Comparison of ENCODE assay signal across 31 mouse cellular contexts in the genomic region with DNA sequence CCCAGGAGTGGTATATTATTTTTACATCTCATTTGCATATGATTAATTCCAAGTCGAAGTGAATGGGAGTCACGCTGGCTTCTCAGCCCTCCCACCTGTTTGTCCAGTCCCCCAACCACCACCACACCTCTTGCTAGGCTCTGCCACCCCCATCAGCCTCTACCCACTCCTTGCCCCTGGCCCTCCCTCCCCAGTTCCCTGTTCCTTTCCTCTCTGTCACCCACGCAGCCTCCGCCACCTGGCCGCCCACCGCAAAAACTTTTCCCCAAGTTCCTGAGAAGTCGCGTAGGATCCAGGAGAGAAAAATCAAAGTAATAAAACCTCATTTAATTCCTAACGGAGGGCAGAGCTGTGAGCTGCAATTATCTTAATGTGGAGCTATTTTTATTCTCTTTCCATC. TPM values are rescaled to one million over a fixed set of nuclear protein-coding genes. Genes with fewer than 3 reads are reported as not detected.
DNase-seq lines count a peak whose midpoint lies in the region; ATAC-seq and TF ChIP-seq lines count a peak whose summit lies in the region.
"Had no signal": no experiment of that assay in that cellular context is flagged by ENCODE, and none has a peak within 500 bp of the region (broad histone marks: within the 10 kb centered on the region; RNA-seq: fewer than 3 reads in every experiment).

No protein-coding gene starts in this region.

- no peak overlapping the region for H3K4me3 ChIP-seq in forebrain, embryonic 12.5 days (replicated peaks)
- no peak overlapping the region for H3K4me3 ChIP-seq in forebrain, embryonic 15.5 days
- H3K4me3 ChIP-seq in intestine, postnatal 0 days (ENCODE audit: low read depth, low read length) = no peak overlapping the region
- H3K4me3 ChIP-seq in intestine, embryonic 15.5 days (replicated peaks) = no peak overlapping the region
- H3K4me3 ChIP-seq in hindbrain, embryonic 13.5 days = no peak overlapping the region
- H3K4me3 ChIP-seq: heart, adult 2 months; liver, embryonic 15.5 days; midbrain, embryonic 15.5 days had no signal

- H3K27me3 ChIP-seq in forebrain, embryonic 12.5 days = peaks cover 86% of the 10 kb centered on the region
- peaks cover 55% of the 10 kb centered on the region for H3K27me3 ChIP-seq in forebrain, embryonic 15.5 days
- peaks cover 21% of the 10 kb centered on the region for H3K27me3 ChIP-seq in intestine, postnatal 0 days (replicated peaks; ENCODE audit: control insufficient read depth, insufficient read depth, low read length)
- peaks cover 68% of the 10 kb centered on the region for H3K27me3 ChIP-seq in intestine, embryonic 15.5 days (replicated peaks)
- peaks cover 86% of the 10 kb centered on the region for H3K27me3 ChIP-seq in hindbrain, embryonic 13.5 days

- no peak for ATAC-seq in forebrain, embryonic 12.5 days (ENCODE audit: low FRiP score)
- no peak for ATAC-seq in forebrain, embryonic 15.5 days (replicated peaks)
- ATAC-seq in intestine, postnatal 0 days = no peak
- no peak for ATAC-seq in intestine, embryonic 15.5 days
- ATAC-seq in hindbrain, embryonic 13.5 days (ENCODE audit: low FRiP score) = no peak
- ATAC-seq: forebrain, embryonic 16.5 days; hindbrain, embryonic 16.5 days; midbrain, embryonic 15.5 days had no signal

- no peaks in the 10 kb centered on the region for H3K9me3 ChIP-seq in forebrain, embryonic 12.5 days
- no peaks in the 10 kb centered on the region for H3K9me3 ChIP-seq in forebrain, embryonic 15.5 days
- no peaks in the 10 kb centered on the region for H3K9me3 ChIP-seq in intestine, postnatal 0 days (ENCODE audit: control insufficient read depth)
- H3K9me3 ChIP-seq in intestine, embryonic 15.5 days = no peaks in the 10 kb centered on the region
- H3K9me3 ChIP-seq in hindbrain, embryonic 13.5 days = no peaks in the 10 kb centered on the region
- H3K9me3 ChIP-seq: embryonic facial prominence, embryonic 12.5 days; hindbrain, embryonic 10.5 days; limb, embryonic 12.5 days; liver, embryonic 15.5 days; midbrain, embryonic 15.5 days had no signal

- H3K4me2 ChIP-seq in forebrain, embryonic 12.5 days = no peak overlapping the region
- no peak overlapping the region for H3K4me2 ChIP-seq in forebrain, embryonic 15.5 days (replicated peaks)
- peak overlapping the region; percentile 59 for H3K4me2 ChIP-seq in intestine, postnatal 0 days (replicated peaks; ENCODE audit: low read depth)
- no peak overlapping the region for H3K4me2 ChIP-seq in intestine, embryonic 15.5 days (replicated peaks)
- H3K4me2 ChIP-seq in hindbrain, embryonic 13.5 days = no peak overlapping the region

- WGBS in forebrain, embryonic 12.5 days = 7% methylated on average over 9 of the region's 9 CpGs
- WGBS in forebrain, embryonic 15.5 days = 7% methylated on average over 9 of the region's 9 CpGs
- 24% methylated on average over 9 of the region's 9 CpGs for WGBS in intestine, postnatal 0 days
- 13% methylated on average over 9 of the region's 9 CpGs for WGBS in intestine, embryonic 15.5 days
- 15% methylated on average over 9 of the region's 9 CpGs for WGBS in hindbrain, embryonic 13.5 days

- H3K4me1 ChIP-seq in forebrain, embryonic 12.5 days = peaks cover 32% of the 10 kb centered on the region
- peaks cover 46% of the 10 kb centered on the region for H3K4me1 ChIP-seq in forebrain, embryonic 15.5 days
- no peaks in the 10 kb centered on the region for H3K4me1 ChIP-seq in intestine, postnatal 0 days (replicated peaks; ENCODE audit: control insufficient read depth, insufficient read depth, low read length)
- H3K4me1 ChIP-seq in intestine, embryonic 15.5 days (replicated peaks) = peaks cover 33% of the 10 kb centered on the region
- H3K4me1 ChIP-seq in hindbrain, embryonic 13.5 days (replicated peaks) = peaks cover 34% of the 10 kb centered on the region

- no peaks in the 10 kb centered on the region for H3K36me3 ChIP-seq in forebrain, embryonic 12.5 days (replicated peaks)
- no peaks in the 10 kb centered on the region for H3K36me3 ChIP-seq in forebrain, embryonic 15.5 days
- H3K36me3 ChIP-seq in intestine, postnatal 0 days (ENCODE audit: control insufficient read depth, insufficient read depth) = no peaks in the 10 kb centered on the region
- no peaks in the 10 kb centered on the region for H3K36me3 ChIP-seq in intestine, embryonic 15.5 days
- H3K36me3 ChIP-seq in hindbrain, embryonic 13.5 days = no peaks in the 10 kb centered on the region
- H3K36me3 ChIP-seq: embryonic facial prominence, embryonic 12.5 days; hindbrain, embryonic 10.5 days; limb, embryonic 12.5 days; liver, embryonic 15.5 days; midbrain, embryonic 15.5 days had no signal

- H3K27ac ChIP-seq in forebrain, embryonic 12.5 days = no peak overlapping the region
- no peak overlapping the region for H3K27ac ChIP-seq in forebrain, embryonic 15.5 days (replicated peaks)
- H3K27ac ChIP-seq in intestine, postnatal 0 days (ENCODE audit: low read depth, low read length) = no peak overlapping the region
- H3K27ac ChIP-seq in intestine, embryonic 15.5 days = no peak overlapping the region
- no peak overlapping the region for H3K27ac ChIP-seq in hindbrain, embryonic 13.5 days
- H3K27ac ChIP-seq: embryonic facial prominence, embryonic 12.5 days; gastrocnemius, adult 2 months; heart, adult 2 months; hindbrain, embryonic 10.5 days; kidney, postnatal 0 days; limb, embryonic 12.5 days; liver, embryonic 15.5 days; midbrain, embryonic 15.5 days; stomach, postnatal 0 days had no signal

- H3K9ac ChIP-seq in forebrain, embryonic 12.5 days = 0 out of 2 replicates have a peak overlapping the region, but pooled peaks have one; percentile 17
- H3K9ac ChIP-seq in forebrain, embryonic 15.5 days (replicated peaks) = no peak overlapping the region
- H3K9ac ChIP-seq in intestine, postnatal 0 days (ENCODE audit: low read depth, low read length) = no peak overlapping the region
- H3K9ac ChIP-seq in intestine, embryonic 15.5 days = no peak overlapping the region
- no peak overlapping the region for H3K9ac ChIP-seq in hindbrain, embryonic 13.5 days
- H3K9ac ChIP-seq: embryonic facial prominence, embryonic 12.5 days; limb, embryonic 12.5 days; liver, embryonic 15.5 days; lung, embryonic 14.5 days; midbrain, embryonic 15.5 days had no signal

- DNase-seq in right cerebral cortex, adult 2 months (ENCODE audit: low spot score in 2 of 2) = peak; percentile 56 to 74
- no peak for DNase-seq in right cerebral cortex, postnatal 36 days (ENCODE audit: low spot score in 2 of 2)
- no peak for DNase-seq in testis, postnatal 14 days (ENCODE audit: low spot score)
- DNase-seq: adrenal gland, postnatal 25 days; cerebellum, postnatal 25 days; gastrocnemius, adult 2 months; gastrocnemius, postnatal 36 days; heart, adult 2 months; heart, postnatal 14 days; kidney, postnatal 4 days; lung, embryonic 14.5 days; lung, postnatal 14 days; thymus, adult 2 months; thymus, postnatal 36 days had no signal

- no peak for TF ChIP-seq CTCF in intestine, postnatal 0 days (IDR thresholded peaks at IDR 0.05; ENCODE audit: low read depth)

RNA-seq across cellular contexts. Expression of gene Ppp1r1b, which starts 2.0 kb away (rescaled TPM):
- polyA plus RNA-seq in forebrain, embryonic 12.5 days (2016; fragmentation: Nextera tagmentation; extraction: Ambion mirVana) = 3.0 and 3.1 TPM in 2 replicates
- polyA plus RNA-seq in forebrain, embryonic 15.5 days (2015; fragmentation: Nextera tagmentation; extraction: Ambion mirVana) = 49.6 and 60.4 TPM in 2 replicates
- polyA plus RNA-seq in intestine, postnatal 0 days (2015; fragmentation: Nextera tagmentation; extraction: Ambion mirVana) = 99.5 and 102 TPM in 2 replicates
- polyA plus RNA-seq in intestine, embryonic 15.5 days (2015; fragmentation: Nextera tagmentation; extraction: Ambion mirVana) = 52.2 and 68.9 TPM in 2 replicates
- 1.1 and 2.4 TPM in 2 replicates for polyA plus RNA-seq in hindbrain, embryonic 13.5 days (2015; fragmentation: Nextera tagmentation; extraction: Ambion mirVana)

RNA-seq across cellular contexts. Expression of gene Stard3, which starts 12.0 kb away (rescaled TPM):
- 42.0 and 42.5 TPM in 2 replicates for polyA plus RNA-seq in forebrain, embryonic 12.5 days (2016; fragmentation: Nextera tagmentation; extraction: Ambion mirVana)
- 53.2 and 56.5 TPM in 2 replicates for polyA plus RNA-seq in forebrain, embryonic 15.5 days (2015; fragmentation: Nextera tagmentation; extraction: Ambion mirVana)
- 29.0 and 30.1 TPM in 2 replicates for polyA plus RNA-seq in intestine, postnatal 0 days (2015; fragmentation: Nextera tagmentation; extraction: Ambion mirVana)
- polyA plus RNA-seq in intestine, embryonic 15.5 days (2015; fragmentation: Nextera tagmentation; extraction: Ambion mirVana) = 39.4 and 39.7 TPM in 2 replicates
- 44.4 and 44.7 TPM in 2 replicates for polyA plus RNA-seq in hindbrain, embryonic 13.5 days (2015; fragmentation: Nextera tagmentation; extraction: Ambion mirVana)

RNA-seq across cellular contexts. Expression of gene Neurod2, which starts 16.7 kb away (rescaled TPM):
- polyA plus RNA-seq in forebrain, embryonic 12.5 days (2016; fragmentation: Nextera tagmentation; extraction: Ambion mirVana) = 19.9 and 20.5 TPM in 2 replicates
- 142 and 148 TPM in 2 replicates for polyA plus RNA-seq in forebrain, embryonic 15.5 days (2015; fragmentation: Nextera tagmentation; extraction: Ambion mirVana)
- polyA plus RNA-seq in intestine, postnatal 0 days (2015; fragmentation: Nextera tagmentation; extraction: Ambion mirVana) = 0.07 TPM in 1 of 2 replicates, not detected in the other
- polyA plus RNA-seq in intestine, embryonic 15.5 days (2015; fragmentation: Nextera tagmentation; extraction: Ambion mirVana) = 0.09 TPM in 2 replicates
- 24.6 and 30.7 TPM in 2 replicates for polyA plus RNA-seq in hindbrain, embryonic 13.5 days (2015; fragmentation: Nextera tagmentation; extraction: Ambion mirVana)
- polyA plus RNA-seq: heart, adult 2 months; kidney, postnatal 0 days; liver, adult 2 months; liver, embryonic 15.5 days; lung, embryonic 14.5 days; spleen, adult 2 months had no signal

RNA-seq across cellular contexts. Expression of gene Tcap, which starts 37.4 kb away (rescaled TPM):
- 0.20 and 0.36 TPM in 2 replicates for polyA plus RNA-seq in forebrain, embryonic 12.5 days (2016; fragmentation: Nextera tagmentation; extraction: Ambion mirVana)
- 0.18 and 0.20 TPM in 2 replicates for polyA plus RNA-seq in forebrain, embryonic 15.5 days (2015; fragmentation: Nextera tagmentation; extraction: Ambion mirVana)
- 0.44 and 0.69 TPM in 2 replicates for polyA plus RNA-seq in intestine, postnatal 0 days (2015; fragmentation: Nextera tagmentation; extraction: Ambion mirVana)
- 0.25 TPM in 1 of 2 replicates, not detected in the other for polyA plus RNA-seq in intestine, embryonic 15.5 days (2015; fragmentation: Nextera tagmentation; extraction: Ambion mirVana)
- polyA plus RNA-seq in hindbrain, embryonic 13.5 days (2015; fragmentation: Nextera tagmentation; extraction: Ambion mirVana) = 0.21 and 0.35 TPM in 2 replicates
- polyA plus RNA-seq: intestine, embryonic 14.5 days; lung, embryonic 14.5 days; midbrain, embryonic 15.5 days had no signal

RNA-seq across cellular contexts. Expression of gene Pnmt, which starts 40.1 kb away (rescaled TPM):
- 0.17 TPM in 1 of 2 replicates, not detected in the other for polyA plus RNA-seq in forebrain, embryonic 12.5 days (2016; fragmentation: Nextera tagmentation; extraction: Ambion mirVana)
- polyA plus RNA-seq in forebrain, embryonic 15.5 days (2015; fragmentation: Nextera tagmentation; extraction: Ambion mirVana) = 0.42 and 0.70 TPM in 2 replicates
- not detected in 2 replicates for polyA plus RNA-seq in intestine, postnatal 0 days (2015; fragmentation: Nextera tagmentation; extraction: Ambion mirVana)
- 0.19 TPM in 1 of 2 replicates, not detected in the other for polyA plus RNA-seq in intestine, embryonic 15.5 days (2015; fragmentation: Nextera tagmentation; extraction: Ambion mirVana)
- polyA plus RNA-seq in hindbrain, embryonic 13.5 days (2015; fragmentation: Nextera tagmentation; extraction: Ambion mirVana) = 3.2 and 4.2 TPM in 2 replicates
- polyA plus RNA-seq: intestine, embryonic 14.5 days; liver, adult 2 months; liver, embryonic 15.5 days; lung, embryonic 14.5 days; spleen, adult 2 months; stomach, postnatal 0 days had no signal

Comparison
In these comparisons a context has a peak if more than half of its experiments do, and no peak if none do; other contexts are left out.
1. DNase-seq: peak in right cerebral cortex, adult 2 months (2 of 2); none in right cerebral cortex, postnatal 36 days (0 of 2) and testis, postnatal 14 days (single experiment).
2. RNA of gene Ppp1r1b, which starts 2.0 kb away (polyA plus RNA-seq): 99.5 to 102 TPM in intestine, postnatal 0 days, 49.6 to 60.4 TPM in forebrain, embryonic 15.5 days and 52.2 to 68.9 TPM in intestine, embryonic 15.5 days; 3.0 to 3.1 TPM in forebrain, embryonic 12.5 days and 1.1 to 2.4 TPM in hindbrain, embryonic 13.5 days; every median in the first group is over 10 times any median in the second.
3. RNA of gene Neurod2, which starts 16.7 kb away (polyA plus RNA-seq): 142 to 148 TPM in forebrain, embryonic 15.5 days, 24.6 to 30.7 TPM in hindbrain, embryonic 13.5 days and 19.9 to 20.5 TPM in forebrain, embryonic 12.5 days; 0.09 TPM in intestine, embryonic 15.5 days and 0.07 TPM in intestine, postnatal 0 days; every median in the first group is over 10 times any median in the second.